Mouse (Mus musculus) liver, embryonic 11.5 days (tissue): ENCODE results near the gene Ddx31. TPM values are rescaled to one million over a fixed set of nuclear protein-coding genes. Genes with fewer than 3 reads are reported as not detected.

Experiments used
- ATAC-seq: fragments of 200-750 bp; cut with Nextera tagmentation; replicated peaks from 2 replicates; pipeline ENCODE4 v1.8.0; 2017; ENCODE audit warnings: moderate number of reproducible peaks, mild to moderate bottlenecking, moderate TSS enrichment, moderate library complexity; ENCODE audit not compliant: low FRiP score
- DNase-seq: peaks from one replicate; pipeline ENCODE4 v3.0.0-alpha.2; 2017; ENCODE audit warnings: low spot score
- H3K27ac ChIP-seq: fragments of 300-500 bp; sonication (generic); 2 replicates; pipeline ENCODE4 v1.5.1; 2014; ENCODE audit warnings: mild to moderate bottlenecking, low read depth, low read length, control low read depth
- H3K27me3 ChIP-seq: fragments of 300-500 bp; sonication (generic); replicated peaks from 2 replicates; pipeline ENCODE4 v1.6.1; 2014; ENCODE audit warnings: low read length, mixed read lengths; ENCODE audit not compliant: control insufficient read depth, insufficient read depth
- H3K36me3 ChIP-seq: fragments of 300-500 bp; sonication (generic); 2 replicates; pipeline ENCODE4 v1.6.1; 2014; ENCODE audit warnings: mild to moderate bottlenecking, low read length, moderate library complexity, mixed read lengths; ENCODE audit not compliant: control insufficient read depth, insufficient read depth
- H3K4me1 ChIP-seq: fragments of 300-500 bp; sonication (generic); replicated peaks from 2 replicates; pipeline ENCODE4 v1.6.1; 2014; ENCODE audit warnings: low read length, mixed read lengths; ENCODE audit not compliant: control insufficient read depth, insufficient read depth
- H3K4me2 ChIP-seq: fragments of 300-500 bp; sonication (generic); 2 replicates; pipeline ENCODE4 v1.6.1; 2014; ENCODE audit warnings: mild to moderate bottlenecking, control low read depth, moderate library complexity
- H3K4me3 ChIP-seq: fragments of 300-500 bp; sonication (generic); 2 replicates; pipeline ENCODE4 v1.5.1; 2014; ENCODE audit warnings: low read depth, low read length, control low read depth
- H3K9ac ChIP-seq: fragments of 300-500 bp; sonication (generic); 2 replicates; pipeline ENCODE4 v1.6.1; 2014; ENCODE audit warnings: low read depth, low read length, control low read depth
- H3K9me3 ChIP-seq: fragments of 300-500 bp; sonication (generic); 2 replicates; pipeline ENCODE4 v1.6.1; 2016; ENCODE audit warnings: low read length, inconsistent platforms, mixed read lengths; ENCODE audit not compliant: control insufficient read depth
- WGBS: fragments of 180-500 bp; shearing (Covaris S2); extraction: QIAGEN DNeasy Blood & Tissue Kit; methylation state at CpG from one replicate; pipeline ENCODE4 v1.1.7; 2014; 5-methylcytosine and 5-hydroxymethylcytosine counted together
- polyA plus RNA-seq: library from polyadenylated mRNA; unstranded; fragments of >200 nt; fragmentation: Nextera tagmentation; extraction: Ambion mirVana; gene quantifications from 2 replicates; pipeline ENCODE4 v1.2.1, GENCODE M21; 2014

Ddx31 gene
- 15.5 and 16.4 TPM in 2 replicates for polyA plus RNA-seq

DNA sequence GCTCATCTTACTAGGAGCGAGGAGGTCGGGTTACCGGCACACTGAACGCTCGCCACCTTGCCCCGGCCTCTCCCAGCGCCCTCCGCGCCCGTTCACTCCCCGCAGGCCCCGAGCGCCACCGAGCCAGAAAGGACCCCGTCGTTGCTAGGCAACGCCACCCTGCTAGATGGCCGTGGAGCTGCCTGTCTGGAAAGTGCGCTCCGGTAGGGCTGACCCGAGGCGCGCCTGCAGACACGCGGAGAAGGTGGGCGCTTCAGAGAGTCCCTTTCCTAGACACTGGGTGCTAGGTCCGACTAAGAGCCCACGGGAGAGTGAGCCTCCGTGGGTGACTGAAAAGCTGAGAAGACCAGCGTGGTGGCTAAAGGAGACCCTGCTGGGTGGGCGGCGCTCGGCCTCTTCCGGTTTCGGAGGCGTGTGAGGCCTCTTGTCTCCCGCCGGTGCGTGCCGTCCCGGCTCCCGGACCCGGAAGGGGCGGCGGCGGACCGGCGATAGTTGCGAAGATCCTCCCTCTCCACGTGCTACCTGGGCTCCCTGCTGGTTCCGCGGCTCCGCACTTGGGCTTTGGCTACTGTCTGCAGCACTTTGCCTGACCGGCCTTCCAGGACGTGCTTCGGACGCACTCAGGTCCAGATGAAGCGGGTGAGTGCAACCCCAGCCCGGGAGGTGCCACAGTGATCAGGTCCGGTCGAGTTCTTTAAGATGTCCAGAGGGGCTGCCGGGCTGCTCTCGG, at the start of gene Ddx31, which contains the start of gene Gtf3c4:
TSS of gene Ddx31 (plus strand) at position 185 of the 730 bp plus-strand sequence.
TSS of gene Gtf3c4 (minus strand) at position 139 of the 730 bp plus-strand sequence.
- peak within 1 kb of the TSS; percentile 95 for H3K9ac ChIP-seq
- under 1% methylated on average over 60 of the region's 63 CpGs for WGBS
- H3K4me1 ChIP-seq = peaks cover 20% of the 10 kb centered on the region
- peaks cover 4% of the 10 kb centered on the region; the same call in 1 of the 2 replicates for H3K36me3 ChIP-seq
- H3K4me3 ChIP-seq = peak within 1 kb of the TSS; percentile 98
- no peaks in the 10 kb centered on the region for H3K27me3 ChIP-seq
- DNase-seq (peak; percentile 95), ATAC-seq (peak; percentile 92)
- H3K27ac ChIP-seq = peak within 1 kb of the TSS; percentile 85
- peak within 1 kb of the TSS; percentile 91 for H3K4me2 ChIP-seq
- no peaks in the 10 kb centered on the region for H3K9me3 ChIP-seq

DNA sequence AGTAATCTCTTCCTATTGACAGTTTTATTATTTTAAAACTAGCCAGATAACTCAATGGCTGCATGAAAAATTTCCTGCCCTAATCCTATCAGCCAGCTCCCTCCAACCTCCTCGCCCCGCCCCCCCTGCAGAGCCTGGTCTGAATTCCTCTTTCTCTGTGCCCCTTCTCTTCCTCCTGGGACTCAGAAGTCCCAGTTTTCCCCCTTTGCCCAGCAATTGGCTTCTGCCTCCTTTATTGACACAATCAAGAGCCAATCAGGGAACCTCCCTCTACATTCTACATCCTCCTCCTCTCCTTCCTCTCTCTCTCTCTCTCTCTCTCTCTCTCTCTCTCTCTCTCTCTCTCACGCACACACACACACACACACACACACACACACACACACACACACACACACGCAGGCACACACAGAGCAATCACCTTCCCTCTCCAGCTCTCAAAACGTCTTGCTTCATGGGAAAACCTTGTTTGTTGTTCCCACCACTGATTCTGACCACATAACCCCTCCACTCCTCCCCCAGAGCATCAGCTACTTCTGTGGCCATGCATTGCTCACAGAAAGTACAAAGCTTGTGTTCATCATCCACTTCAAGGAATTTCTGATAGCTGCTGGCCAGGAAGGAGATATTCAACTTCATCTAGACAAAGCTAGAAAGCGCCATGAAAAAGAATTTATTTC, 47.1 kb upstream of the Ddx31 start:
- 30% methylated on average over 5 of the region's 6 CpGs for WGBS
- no peak overlapping the region for H3K27ac ChIP-seq

DNA sequence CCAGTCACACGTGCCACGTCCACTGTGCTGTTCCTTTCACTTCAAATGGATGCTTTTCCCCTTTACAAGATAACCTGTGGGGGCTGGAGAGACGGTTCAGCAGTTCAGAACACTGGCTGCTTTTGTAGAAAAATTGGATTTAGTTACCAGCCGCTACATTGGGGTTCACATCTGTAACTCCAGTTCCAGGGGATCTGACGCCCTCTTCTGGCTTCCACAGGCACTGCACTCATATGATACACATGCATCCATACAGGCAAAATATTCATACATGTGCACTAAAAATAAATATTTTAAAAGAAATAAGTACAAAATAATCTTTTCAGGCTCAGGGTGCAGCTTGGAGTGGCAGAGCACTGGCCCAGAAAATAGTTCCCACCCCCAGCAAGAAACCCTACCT, 45.6 kb upstream of the Ddx31 start:
- Histone ChIP-seq H3K27me3 (no peaks in the 10 kb centered on the region), H3K4me1 (no peaks in the 10 kb centered on the region), H3K9ac (no peak overlapping the region), H3K9me3 (no peaks in the 10 kb centered on the region), H3K4me3 (no peak overlapping the region), H3K27ac (no peak overlapping the region), H3K36me3 (no peaks in the 10 kb centered on the region), H3K4me2 (no peak overlapping the region)
- ATAC-seq (no peak), DNase-seq (no peak)
- WGBS = 68% methylated on average over 5 of the region's 5 CpGs

More for the DNA sequence above, 47.1 kb upstream of the Ddx31 start:
- no peaks in the 10 kb centered on the region for H3K36me3 ChIP-seq
- H3K4me2 ChIP-seq = peak overlapping the region; percentile 8; the same call in 1 of the 2 replicates
- ATAC-seq (peak; percentile 43; the same call in 1 of the 2 replicates), DNase-seq (no peak)
- H3K9me3 ChIP-seq = no peaks in the 10 kb centered on the region
- no peak overlapping the region for H3K9ac ChIP-seq
- no peak overlapping the region for H3K4me3 ChIP-seq
- no peaks in the 10 kb centered on the region for H3K4me1 ChIP-seq
- no peaks in the 10 kb centered on the region for H3K27me3 ChIP-seq

DNA sequence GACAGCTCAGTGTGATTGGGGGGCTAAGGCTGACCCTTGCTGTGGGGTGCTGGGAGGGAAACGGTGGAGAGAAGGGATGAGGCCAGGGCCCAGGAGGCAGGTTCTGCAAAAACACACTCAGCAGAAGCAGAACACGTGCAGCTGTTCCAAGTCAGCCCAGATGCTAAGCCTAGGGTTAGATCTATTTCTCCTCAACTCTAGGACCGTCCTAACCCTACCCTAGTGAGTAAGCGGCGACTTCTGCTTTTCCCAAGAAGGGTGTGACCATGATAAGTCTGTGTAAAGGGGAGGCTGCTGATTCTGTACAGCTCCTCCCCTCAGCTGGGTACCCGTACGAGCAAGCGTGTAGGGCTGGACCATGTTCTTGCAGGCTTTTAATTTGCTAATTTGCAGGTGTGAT, 43.9 kb upstream of the Ddx31 start:
- Histone ChIP-seq H3K9ac (no peak overlapping the region), H3K27me3 (no peaks in the 10 kb centered on the region), H3K4me1 (no peaks in the 10 kb centered on the region), H3K4me3 (no peak overlapping the region), H3K9me3 (no peaks in the 10 kb centered on the region), H3K36me3 (no peaks in the 10 kb centered on the region), H3K27ac (no peak overlapping the region), H3K4me2 (no peak overlapping the region)
- ATAC-seq = no peak
- no peak for DNase-seq
- 47% methylated on average over 8 of the region's 8 CpGs for WGBS

DNA sequence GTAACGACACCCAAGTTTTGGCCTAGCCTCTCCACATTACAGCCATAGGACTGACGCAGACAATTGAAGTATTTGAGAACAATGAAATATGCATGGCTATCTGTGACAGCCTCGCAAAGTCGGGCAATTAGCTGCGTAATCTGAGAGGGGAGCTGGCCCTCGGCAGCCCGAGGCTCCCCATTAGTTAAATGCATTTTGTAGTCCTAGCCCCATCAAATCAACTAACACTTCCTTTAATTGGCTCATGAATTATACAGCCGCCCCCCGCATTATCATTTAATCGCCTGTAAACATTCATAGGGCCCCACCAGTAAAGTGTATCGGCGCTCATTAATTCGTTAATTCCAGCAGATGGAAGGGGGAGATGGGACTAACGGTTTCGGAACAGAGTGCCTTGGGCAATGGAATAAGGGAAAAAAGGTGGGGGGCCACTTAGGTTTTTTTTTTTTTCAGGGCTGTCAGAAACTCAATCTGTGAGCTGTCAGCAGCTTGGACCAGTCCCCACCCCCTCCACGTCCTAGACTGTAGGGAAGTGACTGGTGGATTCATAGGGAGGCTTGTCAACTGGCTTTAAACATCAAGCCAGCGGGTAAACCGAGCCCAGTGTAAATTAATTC, 42.6 kb upstream of the Ddx31 start:
- no peak for ATAC-seq
- no peak for DNase-seq
- Histone ChIP-seq H3K4me3 (no peak overlapping the region), H3K27me3 (no peaks in the 10 kb centered on the region), H3K27ac (no peak overlapping the region), H3K9ac (no peak overlapping the region), H3K9me3 (no peaks in the 10 kb centered on the region), H3K36me3 (no peaks in the 10 kb centered on the region), H3K4me2 (no peak overlapping the region), H3K4me1 (no peaks in the 10 kb centered on the region)
- 62% methylated on average over 18 of the region's 18 CpGs for WGBS

DNA sequence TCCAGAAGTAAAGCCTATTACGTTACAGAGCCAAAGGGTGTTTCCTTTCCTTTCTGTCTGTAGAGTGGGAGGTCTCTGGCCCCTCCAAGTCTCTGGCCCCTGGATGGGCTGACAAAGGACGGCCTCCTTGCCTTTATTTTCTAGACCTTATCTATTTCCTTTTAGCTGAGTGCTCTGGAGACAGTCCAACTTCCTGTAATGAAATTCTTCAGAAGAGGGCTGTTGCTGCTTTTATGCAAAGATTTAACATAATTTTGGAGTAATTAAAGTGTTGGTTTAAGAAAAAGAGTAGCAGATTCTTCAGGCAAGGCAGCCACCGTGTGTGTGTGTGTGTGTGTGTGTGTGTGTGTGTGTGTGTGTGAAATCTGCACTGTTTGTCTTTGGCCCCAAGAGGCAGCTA, 41.8 kb upstream of the Ddx31 start:
- no peaks in the 10 kb centered on the region for H3K4me1 ChIP-seq
- no peaks in the 10 kb centered on the region for H3K36me3 ChIP-seq
- H3K9me3 ChIP-seq = no peaks in the 10 kb centered on the region
- H3K4me3 ChIP-seq = no peak overlapping the region
- H3K27me3 ChIP-seq = no peaks in the 10 kb centered on the region
- DNase-seq = no peak
- H3K27ac ChIP-seq = no peak overlapping the region
- no peak for ATAC-seq
- WGBS = 38% methylated on average over 3 of the region's 3 CpGs
- H3K9ac ChIP-seq = no peak overlapping the region
- H3K4me2 ChIP-seq = no peak overlapping the region

DNA sequence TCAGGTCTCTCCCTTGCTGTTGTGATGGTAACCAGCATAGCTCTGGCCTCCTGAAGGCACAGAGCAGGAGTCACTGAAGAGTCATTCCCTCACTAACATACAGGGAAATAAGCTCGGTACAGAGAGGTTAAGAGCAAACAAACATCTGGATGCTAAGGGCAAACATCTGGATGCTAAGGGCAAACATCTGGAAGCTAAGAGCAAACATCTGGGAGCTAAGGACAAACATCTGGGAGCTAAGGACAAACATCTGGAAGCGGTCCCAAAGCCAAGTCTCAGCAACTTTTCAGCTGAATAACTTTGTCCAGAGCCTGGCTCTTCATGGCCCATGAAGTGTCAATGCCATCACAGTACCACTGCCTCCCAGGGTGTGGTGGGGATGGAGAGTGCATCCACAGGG, 40.6 kb upstream of the Ddx31 start:
- ATAC-seq = no peak
- DNase-seq = no peak
- WGBS = 64% methylated on average over 2 of the region's 2 CpGs

DNA sequence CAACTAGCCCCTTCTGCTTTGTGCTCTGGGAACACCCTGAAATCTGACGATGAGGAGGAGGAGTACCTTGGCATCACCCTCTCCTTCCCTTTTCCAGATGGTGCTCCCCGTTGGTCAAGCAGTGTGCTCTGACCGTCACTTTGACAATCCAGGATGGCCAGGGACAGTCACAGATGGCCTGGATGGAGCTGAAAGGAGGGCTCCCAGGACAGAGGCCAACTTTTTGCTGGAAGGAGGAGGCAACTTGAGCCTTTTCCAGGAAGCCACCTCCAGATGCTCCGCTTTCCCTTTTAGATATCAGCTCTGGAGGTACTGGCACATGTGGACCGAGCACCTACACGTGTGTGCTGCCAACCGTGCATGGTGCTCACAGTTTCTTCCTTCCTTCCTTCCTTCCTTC, 36.8 kb upstream of the Ddx31 start:
- no peaks in the 10 kb centered on the region for H3K4me1 ChIP-seq
- H3K9ac ChIP-seq = no peak overlapping the region
- H3K9me3 ChIP-seq = no peaks in the 10 kb centered on the region
- no peak for DNase-seq
- WGBS = 71% methylated on average over 7 of the region's 7 CpGs
- no peak overlapping the region for H3K4me3 ChIP-seq
- H3K27me3 ChIP-seq = no peaks in the 10 kb centered on the region
- H3K36me3 ChIP-seq = no peaks in the 10 kb centered on the region
- no peak for ATAC-seq
- no peak overlapping the region for H3K4me2 ChIP-seq
- no peak overlapping the region for H3K27ac ChIP-seq

More for the DNA sequence above, 40.6 kb upstream of the Ddx31 start:
- H3K27ac ChIP-seq = no peak overlapping the region
- no peak overlapping the region for H3K4me2 ChIP-seq
- no peak overlapping the region for H3K9ac ChIP-seq
- no peaks in the 10 kb centered on the region for H3K9me3 ChIP-seq
- no peaks in the 10 kb centered on the region for H3K4me1 ChIP-seq
- H3K4me3 ChIP-seq = no peak overlapping the region
- no peaks in the 10 kb centered on the region for H3K36me3 ChIP-seq
- H3K27me3 ChIP-seq = no peaks in the 10 kb centered on the region
